Mouse (Mus musculus) midbrain, embryonic 13.5 days (tissue): ENCODE data around the gene Ttc9c. TPM values are rescaled to one million over a fixed set of nuclear protein-coding genes. Genes with fewer than 3 reads are reported as not detected.

ENCODE experiments used
- ATAC-seq: fragments of 200-750 bp; cut with Nextera tagmentation; 2 replicates; pipeline ENCODE4 v1.8.0; 2017; ENCODE audit warnings: mild to moderate bottlenecking, moderate TSS enrichment, moderate library complexity
- H3K27ac ChIP-seq: fragments of 300-500 bp; sonication (generic); 2 replicates; pipeline ENCODE4 v1.5.1; 2015; ENCODE audit warnings: inconsistent platforms, mild to moderate bottlenecking, moderate library complexity
- H3K27me3 ChIP-seq: fragments of 300-500 bp; sonication (generic); 2 replicates; pipeline ENCODE4 v1.6.1; 2015; ENCODE audit warnings: mild to moderate bottlenecking, inconsistent platforms
- H3K36me3 ChIP-seq: fragments of 300-500 bp; sonication (generic); 2 replicates; pipeline ENCODE4 v1.6.1; 2015; ENCODE audit warnings: mild to moderate bottlenecking, inconsistent platforms
- H3K4me1 ChIP-seq: fragments of 300-500 bp; sonication (generic); replicated peaks from 2 replicates; pipeline ENCODE4 v1.6.1; 2015; ENCODE audit warnings: inconsistent platforms
- H3K4me2 ChIP-seq: fragments of 300-500 bp; sonication (generic); replicated peaks from 2 replicates; pipeline ENCODE4 v1.6.1; 2015; ENCODE audit warnings: moderate library complexity, mild to moderate bottlenecking, inconsistent platforms
- H3K4me3 ChIP-seq: fragments of 300-500 bp; sonication (generic); replicated peaks from 2 replicates; pipeline ENCODE4 v1.5.1; 2015; ENCODE audit warnings: mild to moderate bottlenecking, inconsistent platforms
- H3K9ac ChIP-seq: fragments of 300-500 bp; sonication (generic); replicated peaks from 2 replicates; pipeline ENCODE4 v1.6.1; 2015; ENCODE audit warnings: mild to moderate bottlenecking, inconsistent platforms
- H3K9me3 ChIP-seq: fragments of 300-500 bp; sonication (generic); 2 replicates; pipeline ENCODE4 v1.6.1; 2016; ENCODE audit warnings: mild to moderate bottlenecking, inconsistent platforms
- WGBS: fragments of 180-500 bp; shearing (Covaris S2); methylation state at CpG from one replicate; pipeline ENCODE4 v1.1.7; 2015; 5-methylcytosine and 5-hydroxymethylcytosine counted together
- polyA plus RNA-seq: library from polyadenylated mRNA; unstranded; fragments of >200 nt; fragmentation: Nextera tagmentation; extraction: Ambion mirVana; gene quantifications from 2 replicates; pipeline ENCODE4 v1.2.1, GENCODE M21; 2015

Gene Ttc9c
- polyA plus RNA-seq, 1 experiment from 2014 or later, result 66.1 TPM

DNA sequence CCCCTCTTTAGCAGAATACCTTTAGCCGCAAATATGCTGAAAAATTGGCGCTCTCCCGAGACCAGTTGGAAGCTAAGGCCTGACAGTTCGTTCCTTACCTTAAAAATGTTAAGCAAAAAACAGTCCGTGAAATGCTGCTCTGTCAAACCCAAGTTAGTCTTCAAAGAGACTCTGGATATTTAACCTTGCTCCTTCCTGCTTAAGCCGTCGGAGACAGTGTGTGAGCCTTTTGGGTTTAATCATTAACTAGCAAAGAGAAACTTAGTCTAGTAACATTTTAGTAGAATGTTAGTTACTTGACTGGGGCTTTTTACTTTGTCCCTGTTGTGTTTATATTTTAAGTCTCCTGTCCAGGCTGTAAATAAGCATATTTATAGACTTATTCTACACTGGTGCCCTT, 2.0 kb upstream of the Ttc9c start:
- Histone ChIP-seq H3K27ac (peak overlapping the region; percentile 96), H3K4me1 (peaks cover 52% of the 10 kb centered on the region)
- no peak for ATAC-seq

GRCm38 (mm10) chr19:8820424-8820956, 1.4 kb upstream of the Ttc9c start:
- WGBS, result under 1% methylated on average over 48 of the region's 48 CpGs
- peak overlapping the region; percentile 96 for H3K27ac ChIP-seq
- H3K4me2 ChIP-seq, result peak overlapping the region; percentile 98
- H3K9me3 ChIP-seq, result no peaks in the 10 kb centered on the region
- no peaks in the 10 kb centered on the region for H3K27me3 ChIP-seq
- H3K4me3 ChIP-seq, result peak overlapping the region; percentile 81
- H3K36me3 ChIP-seq, result peaks cover 33% of the 10 kb centered on the region
- H3K9ac ChIP-seq, result peak overlapping the region; percentile 93
- peaks cover 58% of the 10 kb centered on the region for H3K4me1 ChIP-seq
- no peak; the same call in 1 of the 2 replicates for ATAC-seq

More for the DNA sequence above, 2.0 kb upstream of the Ttc9c start:
- peaks cover 34% of the 10 kb centered on the region for H3K36me3 ChIP-seq
- WGBS, result 4% methylated on average over 7 of the region's 7 CpGs
- H3K9ac ChIP-seq, result peak overlapping the region; percentile 93
- no peaks in the 10 kb centered on the region for H3K9me3 ChIP-seq
- no peaks in the 10 kb centered on the region for H3K27me3 ChIP-seq
- H3K4me3 ChIP-seq, result peak overlapping the region; percentile 81
- H3K4me2 ChIP-seq, result peak overlapping the region; percentile 98

- H3K4me1 ChIP-seq, result peaks cover 62% of the 10 kb centered on the region
- under 1% methylated on average over 82 of the region's 83 CpGs for WGBS
Observed at GRCm38 (mm10) chr19:8819596-8820423, 677 bp upstream of the Ttc9c start, which contains the start of gene Hnrnpul2. Gene Hnrnpul2, plus strand, starts transcription at chr19:8820010.

GRCm38 (mm10) chr19:8818301-8818798, 783 bp downstream of the Ttc9c start:
- H3K9me3 ChIP-seq, result no peaks in the 10 kb centered on the region
- peak overlapping the region; percentile 98 for H3K4me2 ChIP-seq
- peaks cover 62% of the 10 kb centered on the region for H3K4me1 ChIP-seq
- ATAC-seq, result no peak
- peak overlapping the region; percentile 84 for H3K9ac ChIP-seq
- H3K27me3 ChIP-seq, result no peaks in the 10 kb centered on the region
- H3K36me3 ChIP-seq, result peaks cover 28% of the 10 kb centered on the region
- peak overlapping the region; percentile 96 for H3K27ac ChIP-seq
- H3K4me3 ChIP-seq, result peak overlapping the region; percentile 81
- 31% methylated on average over 14 of the region's 14 CpGs for WGBS

More at GRCm38 (mm10) chr19:8819596-8820423, 677 bp upstream of the Ttc9c start, which contains the start of gene Hnrnpul2:
- peak; percentile 97 for ATAC-seq
- peak within 1 kb of the TSS; percentile 81 for H3K4me3 ChIP-seq
- H3K4me2 ChIP-seq, result peak within 1 kb of the TSS; percentile 98
- H3K27me3 ChIP-seq, result no peaks in the 10 kb centered on the region
- peak within 1 kb of the TSS; percentile 96 for H3K27ac ChIP-seq
- no peaks in the 10 kb centered on the region for H3K9me3 ChIP-seq
- H3K36me3 ChIP-seq, result peaks cover 32% of the 10 kb centered on the region
- peak within 1 kb of the TSS; percentile 93 for H3K9ac ChIP-seq

- Histone ChIP-seq H3K4me1 (peaks cover 49% of the 10 kb centered on the region), H3K36me3 (peaks cover 33% of the 10 kb centered on the region), H3K27ac (no peak overlapping the region), H3K9ac (peak overlapping the region; percentile 50), H3K27me3 (no peaks in the 10 kb centered on the region), H3K4me3 (peak overlapping the region; percentile 9), H3K9me3 (no peaks in the 10 kb centered on the region), H3K4me2 (peak overlapping the region; percentile 26)
- WGBS, result 40% methylated on average over 3 of the region's 3 CpGs
- ATAC-seq, result no peak
Observed at GRCm38 (mm10) chr19:8817001-8817400, 2.1 kb downstream of the Ttc9c start.

GRCm38 (mm10) chr19:8815812-8816211, 3.3 kb downstream of the Ttc9c start:
- Histone ChIP-seq H3K36me3 (peaks cover 43% of the 10 kb centered on the region), H3K27ac (no peak overlapping the region), H3K4me3 (no peak overlapping the region), H3K4me1 (peaks cover 39% of the 10 kb centered on the region), H3K9ac (peak overlapping the region; percentile 17), H3K4me2 (peak overlapping the region; percentile 14; the same call in 1 of the 2 replicates), H3K9me3 (no peaks in the 10 kb centered on the region), H3K27me3 (no peaks in the 10 kb centered on the region)
- WGBS, result 84% methylated on average over 11 of the region's 11 CpGs
- ATAC-seq, result no peak

- ATAC-seq, result no peak
- Histone ChIP-seq H3K4me1 (peaks cover 20% of the 10 kb centered on the region), H3K27me3 (no peaks in the 10 kb centered on the region), H3K4me2 (no peak overlapping the region), H3K27ac (no peak overlapping the region), H3K36me3 (peaks cover 66% of the 10 kb centered on the region), H3K9me3 (no peaks in the 10 kb centered on the region), H3K4me3 (no peak overlapping the region), H3K9ac (no peak overlapping the region; the same call in 1 of the 2 replicates)
- 93% methylated on average over 5 of the region's 5 CpGs for whole genome bisulfite sequencing
Observed at GRCm38 (mm10) chr19:8806810-8807209, 12.3 kb downstream of the Ttc9c start.

DNA sequence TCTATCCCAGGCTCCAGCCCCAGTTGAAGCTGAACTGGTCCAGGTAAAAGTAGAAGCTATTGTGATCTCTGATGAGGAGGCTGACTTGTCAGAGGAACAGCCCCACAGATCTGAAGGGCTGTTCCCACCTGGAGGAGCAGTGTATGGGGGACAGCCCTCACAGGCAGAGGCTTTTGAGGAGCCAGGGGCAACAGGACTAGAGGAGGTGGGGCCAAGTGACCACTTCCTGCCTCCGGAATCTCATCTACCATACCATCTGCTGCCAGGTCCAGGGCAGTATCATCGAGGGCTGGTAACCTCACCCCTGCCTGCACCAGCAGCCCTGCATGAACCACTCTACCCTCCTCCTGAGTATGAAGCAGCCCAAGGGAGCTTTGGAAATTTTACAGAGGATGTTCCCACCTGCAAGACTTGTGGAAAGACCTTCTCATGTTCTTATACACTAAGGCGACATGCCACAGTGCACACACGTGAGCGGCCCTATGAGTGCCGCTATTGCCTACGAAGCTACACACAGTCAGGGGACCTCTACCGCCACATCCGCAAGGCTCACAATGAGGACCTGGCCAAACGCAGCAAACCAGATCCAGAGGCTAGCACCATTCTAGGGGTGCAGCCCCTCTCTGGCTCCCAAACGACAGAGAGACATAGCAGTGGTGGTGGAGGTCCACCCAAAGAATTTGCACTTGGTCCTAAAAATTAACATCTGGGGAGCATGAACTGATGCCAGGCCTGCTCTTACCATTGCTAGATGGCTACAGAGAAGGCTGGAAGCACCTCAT, 15.1 kb downstream of the Ttc9c start:
- no peak for ATAC-seq
- 92% methylated on average over 11 of the region's 11 CpGs for WGBS
- H3K4me3 ChIP-seq, result no peak overlapping the region
- no peaks in the 10 kb centered on the region for H3K27me3 ChIP-seq
- H3K36me3 ChIP-seq, result peaks cover 45% of the 10 kb centered on the region
- H3K9ac ChIP-seq, result no peak overlapping the region
- H3K9me3 ChIP-seq, result no peaks in the 10 kb centered on the region
- H3K4me2 ChIP-seq, result no peak overlapping the region
- peaks cover 24% of the 10 kb centered on the region for H3K4me1 ChIP-seq
- no peak overlapping the region for H3K27ac ChIP-seq

- Histone ChIP-seq H3K36me3 (peaks cover 39% of the 10 kb centered on the region), H3K27ac (peak overlapping the region; percentile 64; the same call in 1 of the 2 replicates), H3K9me3 (no peaks in the 10 kb centered on the region), H3K27me3 (no peaks in the 10 kb centered on the region), H3K9ac (peak overlapping the region; percentile 71; the same call in 1 of the 2 replicates), H3K4me1 (peaks cover 28% of the 10 kb centered on the region), H3K4me2 (peak overlapping the region; percentile 62), H3K4me3 (peak overlapping the region; percentile 60)
- 89% methylated on average over 9 of the region's 9 CpGs for WGBS
- no peak for ATAC-seq
Observed at GRCm38 (mm10) chr19:8803204-8803780, 15.8 kb downstream of the Ttc9c start.

GRCm38 (mm10) chr19:8802130-8802821, 16.9 kb downstream of the Ttc9c start, which contains the start of gene Zbtb3:
Gene Zbtb3, plus strand, starts transcription at chr19:8802555.
- under 1% methylated on average over 30 of the region's 30 CpGs for WGBS
- H3K4me1 ChIP-seq, result peaks cover 34% of the 10 kb centered on the region
- H3K27ac ChIP-seq, result peak within 1 kb of the TSS; percentile 90
- no peaks in the 10 kb centered on the region for H3K27me3 ChIP-seq
- H3K4me2 ChIP-seq, result peak within 1 kb of the TSS; percentile 62
- peaks cover 30% of the 10 kb centered on the region for H3K36me3 ChIP-seq
- H3K9me3 ChIP-seq, result no peaks in the 10 kb centered on the region
- ATAC-seq, result peak; percentile 98
- peak within 1 kb of the TSS; percentile 60 for H3K4me3 ChIP-seq
- H3K9ac ChIP-seq, result peak within 1 kb of the TSS; percentile 71

DNA sequence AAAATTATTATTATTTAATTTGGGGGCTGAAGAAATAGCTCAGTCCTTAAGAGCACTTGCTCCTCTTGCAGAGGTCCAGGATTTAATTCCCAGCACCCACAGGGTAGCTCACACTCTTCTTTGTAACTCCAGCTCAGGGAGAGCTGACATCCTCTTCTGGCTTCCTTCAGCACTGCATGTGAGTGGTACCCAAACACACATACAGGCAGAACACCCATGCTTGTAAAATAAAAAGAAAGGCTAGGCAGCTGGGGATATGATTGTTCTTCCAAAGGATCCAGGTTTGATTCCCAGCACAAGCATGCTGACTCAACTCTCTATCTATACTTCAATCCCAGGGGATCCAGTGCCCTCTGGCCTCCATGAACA, 20.2 kb downstream of the Ttc9c start:
- H3K4me3 ChIP-seq, result peak overlapping the region; percentile 86
- H3K36me3 ChIP-seq, result peaks cover 20% of the 10 kb centered on the region
- H3K27me3 ChIP-seq, result no peaks in the 10 kb centered on the region
- H3K4me1 ChIP-seq, result peaks cover 32% of the 10 kb centered on the region
- no peak for ATAC-seq
- no peaks in the 10 kb centered on the region for H3K9me3 ChIP-seq
- peak overlapping the region; percentile 75; the same call in 1 of the 2 replicates for H3K4me2 ChIP-seq
- H3K9ac ChIP-seq, result no peak overlapping the region
- no peak overlapping the region for H3K27ac ChIP-seq
